Mouse (Mus musculus) cerebral cortex, adult 2 months (tissue): ENCODE data around the gene Gps2.

Source experiments
- WGBS: fragments of 180-500 bp; shearing (Covaris S2); methylation state at CpG from one replicate; pipeline ENCODE4 v1.1.7; 2018; 5-methylcytosine and 5-hydroxymethylcytosine counted together

Gps2 gene

DNA sequence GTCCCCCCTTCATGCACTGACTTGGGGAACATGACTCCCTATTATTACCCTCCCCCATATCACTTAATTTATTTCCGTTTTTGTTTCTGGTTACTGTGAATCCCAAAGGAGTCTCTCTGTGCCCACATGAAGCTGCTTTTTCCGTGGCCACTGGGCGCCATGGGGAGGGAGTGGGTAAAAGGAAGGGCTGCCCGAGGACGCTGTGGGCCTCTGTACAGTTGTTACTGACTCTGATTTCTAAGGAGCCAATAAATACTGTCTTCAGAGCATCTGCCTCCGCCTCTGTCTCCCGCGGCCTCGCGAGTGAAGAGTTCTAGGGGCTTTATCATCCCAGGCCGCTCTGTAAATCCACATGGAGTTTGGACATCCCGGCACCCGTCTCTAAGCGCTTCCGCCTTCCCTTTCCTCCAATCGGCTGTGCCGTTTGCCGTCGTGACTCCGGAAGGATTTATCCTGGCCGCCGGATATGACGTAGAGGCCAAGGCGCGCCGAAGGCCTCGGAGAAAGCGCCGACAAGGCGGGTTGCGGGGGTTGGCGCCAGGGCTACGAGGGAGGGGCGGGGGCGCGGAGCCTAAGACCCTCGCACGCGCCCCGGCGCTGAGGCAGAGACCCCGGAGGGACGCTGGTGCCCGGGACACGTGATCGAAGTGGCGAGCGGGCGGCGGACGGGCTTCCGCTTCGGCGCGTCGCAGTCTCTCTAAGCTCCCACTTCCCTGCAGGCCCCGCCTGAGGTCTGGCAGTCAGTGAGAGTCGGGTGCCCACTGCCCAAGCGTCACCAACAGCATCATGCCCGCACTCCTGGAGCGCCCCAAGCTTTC is at the start of gene Gps2:
Gene Gps2, plus strand, starts transcription at position 335 of the 818 bp plus-strand sequence.
- WGBS, result 2% methylated on average over 61 of the region's 61 CpGs

DNA sequence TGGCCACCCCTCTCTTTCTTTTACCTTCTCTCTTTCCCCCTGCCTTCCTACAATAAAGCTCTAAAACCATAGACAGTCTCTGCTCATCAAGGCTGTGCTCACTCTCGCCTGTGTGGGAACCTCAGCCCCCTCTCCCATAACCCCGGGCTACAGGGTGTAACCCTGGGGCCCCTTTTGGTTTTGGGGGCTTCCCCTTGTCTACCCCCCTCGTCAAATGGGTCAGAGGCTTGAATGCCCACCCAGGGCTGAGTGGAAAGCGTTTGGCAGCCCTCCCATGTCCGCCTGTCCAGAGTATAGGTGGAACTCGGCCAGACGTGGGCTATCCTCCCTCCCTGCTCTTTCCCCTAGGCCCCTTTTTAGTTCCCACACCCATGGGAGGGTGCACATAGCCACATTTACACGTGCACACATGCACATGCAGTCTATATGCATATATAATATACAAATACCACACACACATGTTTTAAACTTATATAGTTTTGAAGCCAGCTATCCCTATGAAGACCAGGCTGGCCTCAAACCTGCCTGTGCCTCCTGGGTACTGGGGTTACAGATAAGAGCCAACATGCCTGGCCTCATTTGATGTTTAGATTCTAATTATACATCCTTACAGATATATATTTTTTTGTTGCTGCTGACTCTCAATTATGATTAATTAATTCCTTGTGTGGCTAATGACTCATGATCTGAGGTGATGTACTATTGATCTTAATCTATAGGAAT is 49.4 kb upstream of the Gps2 start:
- WGBS, result 48% methylated on average over 8 of the region's 8 CpGs

DNA sequence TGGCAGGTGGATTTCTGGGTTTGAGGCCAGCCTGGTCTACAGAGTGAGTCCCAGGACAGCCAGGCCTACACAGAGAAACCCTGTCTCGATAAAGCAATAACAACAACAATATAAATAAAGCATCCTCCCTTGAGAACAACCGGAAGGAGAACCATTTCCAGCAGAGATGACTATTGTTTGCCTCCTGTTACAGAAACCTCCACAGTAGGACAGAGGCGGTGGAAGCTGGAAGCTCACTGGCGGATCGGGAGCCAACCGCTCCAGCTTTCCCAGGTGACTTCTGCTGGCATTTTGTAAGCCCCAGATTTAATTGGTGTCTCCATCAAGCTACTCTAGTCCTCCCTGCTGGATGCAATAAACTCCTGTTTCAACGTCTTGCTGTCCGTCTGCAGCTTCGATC is 48.1 kb upstream of the Gps2 start:
- 75% methylated on average over 9 of the region's 9 CpGs for WGBS

DNA sequence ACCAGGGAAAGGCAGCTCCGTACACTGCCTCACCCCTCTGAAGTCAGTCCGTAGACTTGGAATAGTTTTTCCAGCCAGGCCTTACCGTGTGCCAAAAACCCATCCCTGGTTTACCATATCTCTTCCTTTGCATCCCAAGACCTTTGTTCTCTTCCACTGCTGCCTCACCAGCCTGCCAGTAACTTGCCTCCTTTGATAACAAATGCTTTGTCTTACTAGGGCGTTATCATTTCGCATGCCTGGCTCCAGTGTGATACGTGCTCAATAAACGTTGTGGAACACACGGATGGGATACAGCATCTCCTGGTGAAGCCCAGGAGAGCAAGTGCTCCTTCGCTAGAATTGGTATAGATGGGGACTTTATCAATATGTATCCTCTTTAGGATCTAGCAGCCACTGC is 46.4 kb upstream of the Gps2 start:
- WGBS, result 76% methylated on average over 9 of the region's 9 CpGs

DNA sequence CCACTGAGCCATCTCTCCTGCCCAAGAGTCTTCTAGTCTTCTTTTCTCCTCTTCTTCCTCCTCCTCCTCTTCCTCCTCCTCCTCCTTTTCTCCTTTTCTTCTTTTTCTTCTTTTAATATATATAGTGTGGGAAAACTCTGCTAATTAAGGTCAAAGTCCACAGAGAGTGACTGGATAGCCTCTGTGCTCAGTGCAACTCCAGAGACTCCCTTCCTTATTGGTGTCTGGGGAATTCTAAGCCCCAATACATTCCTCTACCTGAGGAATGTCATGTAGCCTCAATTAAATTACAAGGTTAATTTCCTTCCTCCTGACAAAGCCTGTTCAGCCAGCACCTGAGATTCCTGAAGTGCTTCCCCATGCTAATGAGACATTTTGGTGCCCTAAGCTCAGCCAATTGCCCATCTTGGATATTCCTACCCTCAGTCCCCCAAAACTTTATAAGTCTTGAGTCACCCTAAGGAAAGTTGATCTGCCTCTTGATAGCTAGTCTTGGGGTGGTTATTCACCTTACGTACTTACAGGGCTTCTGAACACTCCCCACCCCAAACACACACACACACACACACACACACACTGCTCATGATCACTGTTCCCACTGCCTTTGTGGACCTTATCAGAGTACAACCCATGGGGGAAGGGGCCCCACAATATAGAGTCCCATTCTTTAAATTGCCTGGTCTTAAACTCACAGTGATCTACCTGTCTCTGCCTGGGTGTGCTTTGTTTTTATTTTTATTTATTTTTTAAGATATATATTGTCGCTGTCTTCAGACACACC is 43.2 kb upstream of the Gps2 start:
- 96% methylated on average over 2 of the region's 2 CpGs for WGBS

DNA sequence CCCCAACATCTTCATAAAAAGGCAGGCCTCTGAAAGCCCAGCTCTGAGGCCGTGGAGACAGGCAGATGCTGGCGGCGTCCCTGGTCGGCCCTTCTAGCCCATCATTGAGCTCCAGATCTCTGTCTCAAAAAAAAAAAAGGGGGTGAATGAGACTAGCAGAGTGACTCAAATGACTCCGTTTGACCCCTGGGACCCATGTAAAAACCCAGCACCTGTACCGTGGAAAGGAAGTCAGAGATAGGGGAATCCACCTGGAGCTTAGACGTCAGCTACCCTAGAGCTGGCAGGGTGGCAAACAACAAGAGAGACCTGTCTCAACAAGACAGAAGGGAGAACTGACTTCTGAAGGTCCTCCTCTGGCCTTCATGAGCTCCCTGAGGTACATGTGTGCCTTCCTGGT is 41.9 kb upstream of the Gps2 start:
- WGBS, result 89% methylated on average over 7 of the region's 7 CpGs

DNA sequence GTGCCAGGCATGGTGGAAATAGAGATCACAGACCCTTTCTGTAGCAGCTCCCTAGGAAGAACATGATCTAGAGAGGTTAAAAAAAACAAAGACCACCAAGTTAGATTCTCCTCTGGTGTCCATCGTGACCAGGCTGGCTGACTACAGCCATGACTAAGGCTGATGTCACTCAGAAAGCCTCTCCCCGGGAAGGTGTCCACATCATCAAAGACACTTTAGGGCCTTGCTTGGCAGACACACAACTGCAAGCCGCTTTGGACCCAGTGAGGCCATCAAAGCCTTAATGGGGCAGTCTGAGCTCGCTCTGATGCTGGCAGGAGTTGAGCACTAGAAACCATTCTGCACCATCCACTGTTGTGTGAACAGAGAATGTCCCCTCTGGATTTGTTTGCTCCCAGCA is 41.2 kb upstream of the Gps2 start:
- 72% methylated on average over 4 of the region's 4 CpGs for WGBS

DNA sequence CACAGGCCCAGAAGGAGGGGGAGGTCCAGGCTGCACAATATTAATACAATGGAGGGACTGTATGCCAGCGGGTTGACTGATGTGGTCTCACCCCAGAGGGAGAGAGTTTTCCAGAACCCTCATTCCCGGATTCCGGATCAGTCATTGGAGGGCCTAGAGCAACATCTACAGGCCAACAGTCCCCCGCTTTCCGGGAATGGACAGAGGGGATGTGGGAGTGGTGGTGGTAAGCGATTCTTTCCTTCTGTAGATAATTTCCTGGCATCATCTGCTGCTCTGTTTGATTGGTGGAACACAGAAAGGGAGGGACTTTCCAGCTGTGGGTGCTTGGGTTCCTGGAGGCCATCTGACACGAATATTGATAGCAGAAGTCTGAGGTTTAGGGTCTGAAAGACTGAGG is 37.5 kb upstream of the Gps2 start:
- 49% methylated on average over 7 of the region's 7 CpGs for WGBS

DNA sequence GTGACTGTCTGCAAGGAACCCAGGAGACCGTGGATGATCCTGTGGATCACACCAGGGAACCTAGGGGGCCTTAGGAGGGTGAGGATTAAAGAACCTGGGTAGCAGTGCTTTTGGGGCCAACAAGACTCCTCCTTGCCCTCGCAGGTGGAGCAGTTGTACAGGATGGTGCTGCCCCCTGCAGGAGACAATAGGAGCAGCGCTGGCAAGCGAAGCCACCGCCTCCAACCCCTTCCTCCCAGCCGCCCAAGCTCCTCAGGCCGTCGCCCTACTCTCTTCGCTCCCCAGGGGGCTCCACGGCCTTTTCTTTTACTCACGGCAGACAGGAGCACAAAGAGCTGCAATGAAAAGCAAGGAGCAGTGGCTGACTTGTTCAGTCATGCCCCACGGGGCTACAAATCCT is 36.8 kb upstream of the Gps2 start:
- 6% methylated on average over 12 of the region's 12 CpGs for WGBS

DNA sequence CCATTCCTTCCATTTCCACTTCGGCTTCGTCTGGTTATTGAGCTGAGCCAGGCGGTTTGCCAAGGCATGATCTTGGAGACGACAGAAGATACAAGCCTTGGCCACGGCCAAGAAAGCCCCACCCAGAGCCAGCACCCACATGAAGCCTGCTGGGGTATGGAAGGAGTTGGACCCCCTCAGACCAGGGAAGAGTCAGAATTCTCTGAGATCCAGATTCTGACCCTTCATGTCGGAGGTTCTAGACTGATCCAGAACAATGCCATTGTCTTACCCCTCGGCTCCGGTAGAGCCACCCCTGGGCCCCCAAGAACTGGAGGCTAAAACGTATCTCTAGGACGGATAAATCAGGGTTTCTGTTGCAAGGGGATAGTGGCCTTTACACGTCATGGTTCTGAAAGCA is 35.8 kb upstream of the Gps2 start, which contains the start of gene Tmem95:
Gene Tmem95, minus strand, starts transcription at position 141 of the 400 bp plus-strand sequence.
- WGBS, result 80% methylated on average over 11 of the region's 11 CpGs

DNA sequence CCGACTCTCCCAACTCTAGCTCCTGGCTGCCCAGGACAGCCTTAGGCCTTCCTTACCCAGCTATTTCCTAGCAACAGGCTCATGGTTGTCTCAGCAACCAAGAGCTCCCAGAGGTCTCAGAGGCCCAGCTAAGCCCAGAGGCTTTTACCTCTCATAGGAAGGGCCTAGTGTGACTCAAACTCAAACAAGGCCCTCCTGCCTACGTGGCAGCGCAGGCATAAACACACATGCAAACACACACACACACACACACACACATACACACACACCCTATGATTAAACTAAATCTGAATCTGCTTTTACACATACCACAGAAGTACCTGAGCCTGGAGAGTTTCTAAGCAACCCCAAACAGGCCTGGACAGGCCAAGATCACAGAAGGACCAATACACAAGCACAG is 35.3 kb upstream of the Gps2 start:
- WGBS, result 83% methylated on average over 3 of the region's 3 CpGs

DNA sequence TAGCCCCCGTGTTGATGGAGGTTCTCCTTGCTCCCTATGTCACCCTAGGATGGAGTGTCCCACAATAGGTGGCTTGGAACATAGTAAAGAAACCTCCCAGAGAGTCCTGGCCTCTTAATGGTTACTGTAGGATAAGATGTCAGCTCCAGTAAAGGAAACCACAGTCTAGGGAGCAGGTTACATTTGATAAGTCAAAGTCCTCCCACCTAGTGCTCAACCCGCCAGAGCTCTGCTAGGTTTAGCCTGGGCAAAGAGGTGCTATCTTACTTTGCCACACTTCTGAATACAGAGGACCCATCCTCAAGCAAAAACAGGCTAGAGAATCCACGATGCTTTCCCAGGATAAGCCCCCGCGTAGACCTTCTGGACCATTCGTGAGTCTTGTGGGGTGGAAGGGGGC is 34.7 kb upstream of the Gps2 start:
- 89% methylated on average over 6 of the region's 6 CpGs for WGBS

DNA sequence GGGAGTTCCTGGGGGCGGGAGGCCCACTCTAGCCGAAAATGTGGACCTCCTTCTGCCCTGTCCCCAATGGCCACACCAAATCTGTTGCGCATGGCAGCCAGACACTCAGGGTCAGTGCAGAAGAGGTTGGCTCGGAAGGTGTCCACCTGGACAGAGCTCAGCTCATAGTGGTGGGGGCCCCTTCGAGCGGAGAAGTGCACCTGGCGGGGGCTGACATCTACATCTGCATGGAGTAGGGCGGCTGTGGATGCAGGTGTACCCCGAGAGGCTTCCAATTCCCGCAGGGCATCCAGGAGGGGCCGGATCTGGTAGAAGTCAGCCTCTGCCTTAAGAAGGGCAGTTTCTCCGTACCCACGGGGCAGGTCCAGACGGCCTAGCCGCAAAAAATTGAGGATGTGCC is 34.0 kb upstream of the Gps2 start:
- 67% methylated on average over 15 of the region's 15 CpGs for WGBS

DNA sequence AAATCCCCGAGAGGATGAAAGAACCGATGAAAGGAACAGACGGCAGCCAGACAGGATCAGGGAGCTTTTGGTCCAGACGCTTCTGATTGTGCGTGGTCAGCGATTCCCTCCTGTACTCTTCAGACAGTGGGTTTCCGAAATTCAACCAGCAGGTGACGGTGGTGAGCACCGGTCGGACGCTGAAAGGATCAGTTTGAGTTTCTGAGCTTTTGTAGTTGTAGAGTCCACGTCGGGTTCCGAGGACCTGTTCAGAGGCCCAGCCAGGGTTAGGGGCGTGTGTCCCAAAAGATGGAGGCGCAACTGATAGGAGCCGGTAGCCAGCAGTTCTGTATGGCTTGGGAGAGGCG is 33.2 kb upstream of the Gps2 start:
- WGBS, result 2% methylated on average over 18 of the region's 18 CpGs

DNA sequence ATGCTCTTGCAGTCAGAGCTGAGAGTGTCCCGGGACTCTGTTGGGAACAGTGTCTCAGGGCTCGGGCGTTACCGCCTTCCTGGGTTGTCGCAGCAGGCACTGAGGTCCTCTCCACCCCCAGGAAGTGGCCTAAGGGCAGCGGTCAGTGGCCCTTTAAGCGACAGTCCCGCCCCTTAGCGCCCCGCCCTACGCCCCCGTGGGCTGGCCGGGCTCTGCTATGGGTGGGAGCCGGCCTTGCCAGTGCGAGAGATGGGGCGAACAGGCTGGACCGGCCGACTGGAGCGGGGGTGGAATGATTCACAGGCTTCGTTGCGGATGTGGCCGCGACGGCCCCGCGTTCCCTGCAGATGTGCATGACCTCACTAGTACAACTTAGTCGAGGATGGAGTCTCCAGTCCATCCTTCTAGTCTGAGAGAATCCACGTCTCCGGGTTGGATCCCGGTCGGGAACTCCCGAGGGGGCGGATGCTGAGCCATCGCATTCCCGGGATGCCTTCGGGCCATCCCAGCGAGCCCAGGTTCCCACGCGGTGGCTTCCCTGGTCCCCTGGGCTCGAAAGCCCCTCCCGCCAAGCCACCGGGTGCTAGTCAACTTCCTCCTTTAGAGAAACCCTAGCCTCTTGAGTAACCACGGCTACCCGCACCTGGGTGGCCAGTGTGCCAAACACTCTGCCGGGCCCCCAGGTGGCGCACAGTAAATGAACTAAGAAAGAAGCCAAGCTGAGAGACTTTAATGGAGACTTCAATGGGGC is 32.7 kb upstream of the Gps2 start, which contains the start of gene Kctd11:
Gene Kctd11, minus strand, starts transcription at position 554 of the 751 bp plus-strand sequence.
- under 1% methylated on average over 46 of the region's 46 CpGs for WGBS

DNA sequence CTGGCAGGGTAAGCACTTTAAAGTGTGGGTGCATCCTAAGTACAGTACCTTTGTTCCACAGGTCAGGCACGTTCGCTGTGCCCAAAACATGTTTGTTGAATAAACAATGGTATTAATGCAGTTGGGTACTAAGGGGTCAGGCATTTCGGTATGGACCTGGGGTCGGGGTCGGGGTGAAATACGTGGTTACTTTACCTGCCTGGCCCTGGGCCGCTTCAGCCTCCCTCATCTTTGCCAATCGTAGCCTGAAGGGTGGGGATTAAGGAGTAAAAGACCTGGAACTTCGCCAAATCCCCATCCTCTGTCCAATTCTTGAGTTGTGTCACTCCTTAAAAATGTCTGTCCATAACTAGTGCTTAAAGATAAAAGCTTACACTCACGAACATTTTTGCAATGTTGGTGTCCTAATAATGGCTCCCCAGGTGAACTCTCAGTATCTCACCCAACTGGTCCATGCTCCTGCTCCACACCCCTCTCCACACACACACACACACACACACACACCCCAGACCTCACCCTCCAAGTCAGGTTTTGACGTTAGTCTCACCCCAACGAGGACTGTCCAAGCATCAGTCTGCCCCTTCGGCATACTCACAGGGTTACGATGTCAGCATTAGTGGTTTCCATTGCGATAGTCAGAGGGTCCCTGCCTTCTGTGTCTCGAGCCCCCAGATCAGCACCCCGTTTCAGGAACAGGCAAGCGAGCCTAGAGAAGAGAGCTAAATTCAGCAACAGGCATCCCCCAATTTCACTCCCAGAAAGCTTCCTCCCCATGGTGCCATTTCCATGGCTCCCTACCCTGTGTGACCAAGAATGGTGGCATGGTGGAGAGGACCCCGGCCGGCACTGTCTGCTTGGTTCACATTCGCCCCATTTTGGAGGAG is 31.7 kb upstream of the Gps2 start:
- 65% methylated on average over 21 of the region's 21 CpGs for WGBS

DNA sequence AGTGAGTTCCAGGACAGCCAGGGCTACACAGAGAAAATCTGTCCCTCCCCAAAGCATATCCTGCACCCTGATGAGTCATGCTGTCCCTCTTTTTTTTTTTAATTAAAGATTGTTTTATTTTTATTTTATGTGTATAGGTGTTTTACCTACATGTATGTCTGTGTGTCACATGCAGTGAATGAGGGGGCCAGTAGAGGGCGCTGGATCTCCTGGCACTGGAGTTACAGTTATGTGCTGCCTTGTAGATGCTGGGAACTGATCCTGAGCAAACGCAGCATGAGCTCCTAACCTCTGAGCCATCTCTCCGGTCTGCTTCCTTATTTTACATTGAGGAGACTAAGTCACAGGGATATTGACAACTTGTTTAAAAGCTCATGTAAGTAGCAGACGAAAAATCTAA is 30.6 kb upstream of the Gps2 start:
- 70% methylated on average over 4 of the region's 4 CpGs for WGBS

DNA sequence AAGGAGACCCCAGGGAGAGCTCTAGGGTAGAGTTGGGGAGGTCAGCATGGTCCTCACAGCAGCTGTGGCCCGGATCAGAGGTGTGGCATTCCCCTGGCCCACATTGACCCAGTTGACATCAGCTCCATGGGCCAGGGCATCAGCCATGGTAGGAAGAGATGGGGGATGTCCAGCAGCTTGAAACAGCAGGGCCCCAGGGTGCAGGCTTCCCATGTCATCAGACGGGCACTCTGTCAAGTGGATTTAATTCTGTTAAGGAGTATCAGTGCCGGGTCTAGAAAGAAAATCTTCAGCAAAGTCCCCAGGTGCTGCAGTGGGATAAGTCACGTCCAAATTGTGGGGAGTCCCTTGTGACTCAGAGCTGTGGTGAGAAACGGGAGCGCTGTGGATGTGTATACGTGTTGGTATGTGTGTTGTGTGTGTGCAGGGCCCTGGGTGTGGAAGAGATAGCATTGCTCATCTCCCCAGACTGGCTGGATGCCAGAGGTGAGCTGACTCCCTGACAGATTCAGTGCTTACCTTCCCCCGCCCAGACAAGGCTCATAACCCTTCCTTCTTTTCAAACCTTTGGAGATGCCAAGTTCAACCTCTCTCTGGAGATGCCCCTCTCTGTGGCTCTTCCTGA is 30.0 kb upstream of the Gps2 start:
- 88% methylated on average over 8 of the region's 8 CpGs for WGBS

DNA sequence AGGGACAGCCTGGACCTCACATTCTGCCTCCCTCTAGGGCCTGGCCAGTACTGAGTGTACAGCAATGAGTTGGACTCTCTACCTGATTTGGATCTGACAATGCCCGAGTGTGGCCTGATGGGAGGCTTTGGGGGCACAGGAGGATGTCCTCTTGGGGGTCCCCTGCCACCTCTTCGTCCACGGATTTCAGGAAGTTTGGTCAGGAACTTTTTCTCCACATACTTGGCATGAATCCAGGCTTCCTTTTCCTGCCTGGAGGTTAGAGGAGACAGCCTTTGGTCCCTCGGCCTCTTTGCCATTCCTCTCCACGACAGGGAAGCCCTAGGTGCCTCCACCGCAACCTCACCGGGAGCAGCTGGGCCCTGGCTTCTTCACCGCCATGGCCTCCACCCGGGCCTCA is 29.4 kb upstream of the Gps2 start:
- 79% methylated on average over 9 of the region's 9 CpGs for WGBS

DNA sequence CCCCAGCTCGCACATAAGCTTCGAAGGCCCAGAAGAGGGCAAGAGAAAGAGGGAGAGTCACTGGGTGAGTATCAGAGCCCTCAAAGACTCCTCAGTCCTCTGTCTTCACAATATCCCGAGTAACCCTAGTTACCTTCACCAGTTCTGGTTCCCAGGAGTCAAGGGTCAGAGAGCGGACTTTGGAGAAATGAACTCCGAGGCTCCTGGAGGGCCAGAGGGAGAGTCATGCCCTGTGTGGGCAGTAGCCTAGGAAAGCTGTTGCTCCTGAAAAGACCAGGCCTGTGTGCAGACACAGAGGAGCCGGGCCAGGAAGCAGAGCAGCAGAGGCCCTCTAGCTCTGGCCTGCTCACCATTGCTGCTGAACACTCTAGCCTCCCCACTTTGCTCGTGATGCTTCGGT is 29.0 kb upstream of the Gps2 start:
- WGBS, result 84% methylated on average over 8 of the region's 8 CpGs
